Mouse (Mus musculus): ENCODE data around the gene Gm3327. TPM values are rescaled to one million over a fixed set of nuclear protein-coding genes. Genes with fewer than 3 reads are reported as not detected.
"Not testable (repeated sequence)": the region's sequence is repeated elsewhere in the genome, so short reads cannot be mapped to it uniquely, and the experiment has no call there.

Gm3327 gene
- not detected in 2 replicates for polyA plus RNA-seq (2015; fragmentation: Nextera tagmentation; extraction: Ambion mirVana)

GRCm38 (mm10) chr14:44123551-44123950 lies at the start of gene Gm3327:
Gm3327 (plus strand) TSS chr14:44123851.
- not testable (repeated sequence) for H3K36me3 ChIP-seq (replicated peaks); ATAC-seq (ENCODE audit: insufficient read depth); H3K9ac ChIP-seq; H3K9me3 ChIP-seq (replicated peaks); H3K4me3 ChIP-seq (replicated peaks); H3K27me3 ChIP-seq; H3K27ac ChIP-seq (replicated peaks); H3K4me2 ChIP-seq; H3K4me1 ChIP-seq (replicated peaks)
- 58% methylated on average over 4 of the region's 4 CpGs for WGBS (ENCODE audit: insufficient replicate concordance)

GRCm38 (mm10) chr14:44077785-44078341 lies 45.8 kb upstream of the Gm3327 start:
- not testable (repeated sequence) for H3K36me3 ChIP-seq (replicated peaks); H3K9me3 ChIP-seq (replicated peaks); H3K4me2 ChIP-seq; H3K27ac ChIP-seq (replicated peaks); H3K4me1 ChIP-seq (replicated peaks); H3K4me3 ChIP-seq (replicated peaks); H3K9ac ChIP-seq; H3K27me3 ChIP-seq
- 40% methylated on average over 5 of the region's 5 CpGs for WGBS (ENCODE audit: insufficient replicate concordance)
- peak; percentile 40; the same call in 1 of the 2 replicates for ATAC-seq (ENCODE audit: insufficient read depth)

GRCm38 (mm10) chr14:44086588-44086987 lies 37.1 kb upstream of the Gm3327 start:
- ATAC-seq (ENCODE audit: insufficient read depth); H3K4me1 ChIP-seq (replicated peaks); H3K36me3 ChIP-seq (replicated peaks); H3K9me3 ChIP-seq (replicated peaks); H3K27me3 ChIP-seq; H3K4me2 ChIP-seq; H3K27ac ChIP-seq (replicated peaks); H3K9ac ChIP-seq; H3K4me3 ChIP-seq (replicated peaks): not testable (repeated sequence)
- 76% methylated on average over 1 of the region's 1 CpGs for WGBS (ENCODE audit: insufficient replicate concordance)

GRCm38 (mm10) chr14:44087535-44087934 lies 36.1 kb upstream of the Gm3327 start:
- H3K4me1 ChIP-seq (replicated peaks); H3K9ac ChIP-seq; H3K27ac ChIP-seq (replicated peaks): not testable (repeated sequence)

DNA sequence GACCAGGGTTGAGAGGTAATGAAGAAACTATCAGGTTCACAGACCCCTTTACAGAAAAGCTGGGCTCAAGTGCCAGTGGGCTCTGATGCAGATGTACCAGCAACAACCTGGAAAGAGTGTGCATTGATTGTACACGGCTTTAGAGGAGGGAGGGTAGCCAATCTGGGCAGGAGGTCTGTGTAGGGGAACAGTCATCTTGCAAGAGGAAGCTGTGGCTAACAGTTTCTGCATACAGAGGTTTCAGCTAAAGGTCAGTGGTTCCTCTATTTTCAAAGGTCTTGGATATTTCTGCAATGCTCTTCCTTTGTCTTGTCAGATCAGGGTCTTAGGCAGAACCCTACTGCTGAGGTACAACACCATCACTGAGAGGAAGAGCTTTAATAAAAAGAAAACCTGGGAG lies 32.1 kb upstream of the Gm3327 start:
- H3K36me3 ChIP-seq (replicated peaks); H3K9ac ChIP-seq; H3K27ac ChIP-seq (replicated peaks); H3K4me1 ChIP-seq (replicated peaks); H3K4me3 ChIP-seq (replicated peaks); ATAC-seq (ENCODE audit: insufficient read depth); H3K4me2 ChIP-seq; H3K27me3 ChIP-seq; H3K9me3 ChIP-seq (replicated peaks): not testable (repeated sequence)
- 7% methylated on average over 1 of the region's 1 CpGs for WGBS (ENCODE audit: insufficient replicate concordance)

More at GRCm38 (mm10) chr14:44087535-44087934, 36.1 kb upstream of the Gm3327 start:
- not testable (repeated sequence) for H3K27me3 ChIP-seq; H3K36me3 ChIP-seq (replicated peaks); ATAC-seq (ENCODE audit: insufficient read depth); H3K9me3 ChIP-seq (replicated peaks); H3K4me3 ChIP-seq (replicated peaks); H3K4me2 ChIP-seq
- WGBS (ENCODE audit: insufficient replicate concordance) = 38% methylated on average over 2 of the region's 2 CpGs

DNA sequence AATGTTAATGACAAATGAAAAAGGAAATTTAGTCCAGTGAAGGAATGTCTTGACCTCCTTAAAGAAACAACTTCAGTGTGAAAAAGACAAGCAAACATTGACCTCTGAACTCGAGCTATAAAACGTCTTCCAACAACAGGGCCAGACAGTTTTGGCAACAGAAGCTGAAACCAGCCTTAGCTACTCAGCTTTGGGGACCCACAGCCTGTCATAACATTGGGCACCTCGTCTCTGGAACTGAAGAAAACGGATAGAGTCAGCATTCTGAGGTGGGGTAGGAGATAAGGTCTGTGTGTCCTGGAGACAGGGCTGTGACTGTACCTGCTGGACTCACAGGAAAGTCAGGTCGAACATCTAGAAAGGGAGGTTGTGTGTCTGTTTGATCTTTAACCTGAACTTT lies 29.2 kb upstream of the Gm3327 start:
- ATAC-seq (ENCODE audit: insufficient read depth); H3K9me3 ChIP-seq (replicated peaks); H3K4me2 ChIP-seq; H3K36me3 ChIP-seq (replicated peaks); H3K4me1 ChIP-seq (replicated peaks); H3K27ac ChIP-seq (replicated peaks); H3K4me3 ChIP-seq (replicated peaks); H3K9ac ChIP-seq; H3K27me3 ChIP-seq: not testable (repeated sequence)
- 49% methylated on average over 5 of the region's 5 CpGs for WGBS (ENCODE audit: insufficient replicate concordance)

GRCm38 (mm10) chr14:44100030-44100429 lies 23.6 kb upstream of the Gm3327 start:
- H3K9me3 ChIP-seq (replicated peaks); H3K4me2 ChIP-seq; H3K4me1 ChIP-seq (replicated peaks); H3K9ac ChIP-seq; H3K27ac ChIP-seq (replicated peaks); H3K4me3 ChIP-seq (replicated peaks); ATAC-seq (ENCODE audit: insufficient read depth); H3K36me3 ChIP-seq (replicated peaks); H3K27me3 ChIP-seq: not testable (repeated sequence)
- no CpG with 5 or more reads among the region's 1 CpGs for WGBS (ENCODE audit: insufficient replicate concordance)

- H3K4me2 ChIP-seq; H3K9ac ChIP-seq; H3K9me3 ChIP-seq (replicated peaks); H3K27ac ChIP-seq (replicated peaks); H3K4me1 ChIP-seq (replicated peaks); H3K36me3 ChIP-seq (replicated peaks); H3K4me3 ChIP-seq (replicated peaks); H3K27me3 ChIP-seq; ATAC-seq (ENCODE audit: insufficient read depth): not testable (repeated sequence)
- WGBS (ENCODE audit: insufficient replicate concordance) = 43% methylated on average over 2 of the region's 2 CpGs
These were observed 21.3 kb upstream of the Gm3327 start, which contains the start of gene Ear2 for GRCm38 (mm10) chr14:44102354-44102753. Ear2 (plus strand) TSS chr14:44102654.

- no peaks in the 10 kb centered on the region for H3K4me1 ChIP-seq (replicated peaks)
- no peak overlapping the region for H3K4me3 ChIP-seq (replicated peaks)
- H3K27me3 ChIP-seq = no peaks in the 10 kb centered on the region
- ATAC-seq (ENCODE audit: insufficient read depth) = no peak
- H3K9ac ChIP-seq = no peak overlapping the region
- no peaks in the 10 kb centered on the region for H3K36me3 ChIP-seq (replicated peaks)
- H3K4me2 ChIP-seq = no peak overlapping the region
- no peak overlapping the region for H3K27ac ChIP-seq (replicated peaks)
- no peaks in the 10 kb centered on the region for H3K9me3 ChIP-seq (replicated peaks)
These were observed 12.7 kb upstream of the Gm3327 start for GRCm38 (mm10) chr14:44110981-44111380.

Other genes with a start within 250 kb of the Gm3327 start
- 7.1 and 12.1 TPM in 2 replicates for gene Ear1, start 248.3 kb upstream of the Gm3327 start, polyA plus RNA-seq (2015; fragmentation: Nextera tagmentation; extraction: Ambion mirVana)
- gene Ear10, start 200.3 kb upstream of the Gm3327 start, polyA plus RNA-seq (2015; fragmentation: Nextera tagmentation; extraction: Ambion mirVana) = not detected in 2 replicates
- gene Gm8113, start 198.5 kb upstream of the Gm3327 start, polyA plus RNA-seq (2015; fragmentation: Nextera tagmentation; extraction: Ambion mirVana) = 5.6 and 6.7 TPM in 2 replicates
- not detected in 2 replicates for gene Ang5, start 166.8 kb upstream of the Gm3327 start, polyA plus RNA-seq (2015; fragmentation: Nextera tagmentation; extraction: Ambion mirVana)
- gene Ang6, start 121.6 kb upstream of the Gm3327 start, polyA plus RNA-seq (2015; fragmentation: Nextera tagmentation; extraction: Ambion mirVana) = not detected in 2 replicates
- gene Ear2, start 21.2 kb upstream of the Gm3327 start, polyA plus RNA-seq (2015; fragmentation: Nextera tagmentation; extraction: Ambion mirVana) = 14.2 and 20.2 TPM in 2 replicates
- gene Gm8212, start 73.8 kb downstream of the Gm3327 start, polyA plus RNA-seq (2015; fragmentation: Nextera tagmentation; extraction: Ambion mirVana) = not detected in 2 replicates
- gene 4930503E14Rik, start 89.4 kb downstream of the Gm3327 start, polyA plus RNA-seq (2015; fragmentation: Nextera tagmentation; extraction: Ambion mirVana) = not detected in 2 replicates
- gene Gm8220, start 161.7 kb downstream of the Gm3327 start, polyA plus RNA-seq (2015; fragmentation: Nextera tagmentation; extraction: Ambion mirVana) = not detected in 2 replicates
- gene Gm5930, start 214.7 kb downstream of the Gm3327 start, polyA plus RNA-seq (2015; fragmentation: Nextera tagmentation; extraction: Ambion mirVana) = not detected in 2 replicates
- gene Gm8229, start 241.5 kb downstream of the Gm3327 start, polyA plus RNA-seq (2015; fragmentation: Nextera tagmentation; extraction: Ambion mirVana) = not detected in 2 replicates

All from liver, embryonic 15.5 days (tissue).